Mouse (Mus musculus) spleen, adult 2 months (tissue): ENCODE measurements around the gene Pou6f2.

Source experiments
- CTCF ChIP-seq: fragments of 200-500 bp; IDR thresholded peaks from 2 replicates; pipeline ENCODE4 v1.5.1; 2011; ENCODE audit warnings: mild to moderate bottlenecking, inconsistent platforms; ENCODE audit not compliant: insufficient read depth, insufficient read length, insufficient replicate concordance; ENCODE audit errors: extremely low read depth
- POLR2A ChIP-seq: fragments of 200-500 bp; IDR thresholded peaks from 2 replicates; pipeline ENCODE4 v1.6.1; 2011; ENCODE audit warnings: low read depth, low read length, inconsistent platforms

GRCm38 (mm10) chr13:18344580-18345333 lies 52.7 kb downstream of the Pou6f2 start:
- TF ChIP-seq CTCF (no peak), POLR2A (no peak)
